Mouse (Mus musculus) embryo, embryonic 11.5 days (tissue): Measurements from ENCODE around the gene Map3k7.

Experiments used
- DNase-seq: peaks from one replicate; pipeline ENCODE4 v3.0.0-alpha.2; 2012; ENCODE audit warnings: low read depth, low spot score

Gene Map3k7

DNA sequence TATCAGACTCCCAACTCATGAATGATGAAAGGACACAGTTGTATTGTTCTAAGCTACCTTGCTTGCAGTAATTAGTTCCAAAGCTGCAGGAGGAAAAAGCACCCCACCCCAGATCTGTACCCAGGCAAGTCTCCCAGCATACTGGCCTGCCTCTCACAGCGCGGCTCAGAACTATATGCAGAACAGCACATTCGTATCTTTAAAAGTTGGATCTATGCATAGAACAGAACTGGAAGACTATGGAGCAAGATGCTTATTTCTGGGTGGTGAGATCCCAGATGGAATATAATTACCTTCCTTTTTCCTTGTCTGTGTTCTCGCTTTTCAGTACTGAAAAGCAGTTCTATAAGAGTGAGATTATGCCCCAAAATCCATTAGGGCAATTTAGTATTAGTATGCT, 96.8 kb downstream of the Map3k7 start:
- no peak for DNase-seq

GRCm38 (mm10) chr4:32062381-32063059, 98.6 kb downstream of the Map3k7 start:
- DNase-seq, result no peak

- no peak for DNase-seq
These were observed 99.4 kb downstream of the Map3k7 start for GRCm38 (mm10) chr4:32063291-32063690.
